Mouse (Mus musculus): ENCODE measurements around the gene Gins3.

GRCm38 (mm10) chr8:95593439-95594393 is 39.5 kb upstream of the Gins3 start:
- TF ChIP-seq POLR2A (IDR thresholded peaks at IDR 0.05; ENCODE audit: borderline replicate concordance, low read depth, low read length) (no peak), CTCF (IDR thresholded peaks at IDR 0.05; ENCODE audit: low read depth, low read length) (no peak)
